Mouse (Mus musculus) WW6 (cell line): ENCODE measurements around the gene Znhit2.
A peak's percentile ranks its signal among the peaks of the same experiment; 100 is the strongest.

Experiments
- DNase-seq: peaks from one replicate; pipeline ENCODE4 v3.0.0-alpha.2; 2013; ENCODE audit warnings: low read depth, low spot score

Znhit2 gene

GRCm38 (mm10) chr19:6071261-6071660 lies 10.3 kb downstream of the Znhit2 start:
- no peak for DNase-seq

DNA sequence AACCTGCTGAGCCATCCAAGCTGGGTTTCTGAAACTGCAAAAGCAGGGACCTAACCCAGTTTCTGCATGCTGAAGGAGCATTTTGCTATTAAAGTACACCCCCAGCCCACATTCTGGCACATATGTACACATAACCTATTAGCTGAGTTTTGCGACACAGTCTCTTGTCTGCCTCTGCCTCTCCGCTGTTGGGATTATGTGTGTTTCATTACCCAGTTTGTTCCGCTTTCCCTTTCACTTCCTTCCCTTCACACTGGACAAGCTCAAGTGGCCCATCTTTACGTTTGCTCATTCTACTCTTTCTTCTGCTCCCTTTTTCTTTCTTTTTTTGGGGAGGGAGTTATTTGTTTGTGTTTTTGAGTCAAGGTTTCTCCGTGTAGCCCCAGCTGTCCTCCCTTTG lies 12.9 kb downstream of the Znhit2 start:
- no peak for DNase-seq

- peak; percentile 72 for DNase-seq
Observed at GRCm38 (mm10) chr19:6076564-6077393, 15.8 kb downstream of the Znhit2 start, which contains the start of gene Vps51. Gene Vps51, minus strand, starts transcription at chr19:6077231.

- DNase-seq = no peak
Observed at GRCm38 (mm10) chr19:6079983-6080480, 19.0 kb downstream of the Znhit2 start, which contains the start of gene Tmem262. Gene Tmem262, plus strand, starts transcription at chr19:6080033.

DNA sequence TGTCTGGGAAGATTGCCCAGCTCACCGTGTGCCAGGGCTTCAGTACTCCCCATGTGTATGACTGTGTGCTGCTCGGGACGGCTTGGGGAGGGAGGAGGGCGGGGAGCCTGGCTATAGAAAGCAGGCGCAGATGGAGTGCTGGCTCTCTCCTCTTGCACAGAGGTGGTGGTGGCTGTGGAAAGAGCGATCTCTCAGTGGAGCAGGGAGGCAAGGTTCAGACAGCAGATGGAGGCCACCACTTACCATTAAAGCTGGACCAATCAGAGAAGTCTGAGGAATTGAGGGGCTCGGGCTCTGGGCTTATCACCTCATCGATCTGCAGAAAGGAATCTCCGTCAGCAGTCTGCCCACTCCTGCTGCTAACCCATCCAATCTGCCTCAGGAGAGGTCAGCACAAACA lies 21.2 kb downstream of the Znhit2 start, which contains the start of gene Gm28374:
Gene Gm28374, minus strand, starts transcription at position 101 of the 400 bp plus-strand sequence.
- no peak for DNase-seq

GRCm38 (mm10) chr19:6084478-6085248 lies 23.7 kb downstream of the Znhit2 start, which contains the start of the genes Zfpl1 and Cdca5:
Gene Zfpl1, minus strand, starts transcription at chr19:6084956.
Gene Cdca5, plus strand, starts transcription at chr19:6084983.
- DNase-seq = peak; percentile 98

- DNase-seq = peak; percentile 65
Observed at GRCm38 (mm10) chr19:6085417-6085879, 24.5 kb downstream of the Znhit2 start.

DNA sequence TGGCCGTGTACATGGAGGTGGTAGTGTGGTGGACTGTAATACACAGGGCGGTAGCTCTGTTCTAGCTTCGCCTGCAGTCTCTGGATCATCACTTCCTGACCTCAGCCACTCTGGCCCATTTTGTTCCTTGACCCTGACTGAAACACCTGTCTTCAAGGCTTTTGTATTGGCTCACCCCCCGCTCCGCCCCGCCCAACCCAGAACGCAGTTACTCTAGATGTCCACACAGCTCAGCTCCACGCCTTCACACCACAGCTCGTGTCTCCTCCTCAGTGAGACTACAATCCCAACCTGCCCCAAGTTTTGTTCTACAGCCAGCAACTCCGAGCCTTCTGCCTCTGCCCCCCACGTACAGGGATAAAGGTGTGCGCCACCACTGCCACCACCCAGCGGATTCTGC lies 27.8 kb downstream of the Znhit2 start:
- no peak for DNase-seq

DNA sequence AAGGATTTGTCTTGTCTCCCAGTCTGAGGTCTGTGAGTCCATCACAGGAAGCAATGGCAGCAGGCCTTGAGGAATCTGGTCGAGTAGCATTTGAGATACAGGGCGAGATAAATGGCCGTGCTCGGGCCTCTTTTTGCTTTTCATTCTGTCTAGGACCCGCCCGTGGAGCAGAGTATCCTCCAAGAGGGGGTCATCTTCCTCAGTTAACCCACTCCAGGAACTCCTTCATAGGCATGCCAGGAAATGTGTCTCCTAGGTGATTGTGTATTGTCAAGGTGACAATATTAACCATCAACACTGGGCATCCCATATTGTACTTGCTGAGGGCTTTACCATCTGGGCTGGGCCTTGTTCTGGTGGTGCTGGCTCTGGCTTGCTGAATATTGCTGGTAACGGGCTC lies 33.1 kb downstream of the Znhit2 start, which contains the start of gene AC131692.1:
Gene AC131692.1, plus strand, starts transcription at position 301 of the 400 bp plus-strand sequence.
- DNase-seq = no peak

DNA sequence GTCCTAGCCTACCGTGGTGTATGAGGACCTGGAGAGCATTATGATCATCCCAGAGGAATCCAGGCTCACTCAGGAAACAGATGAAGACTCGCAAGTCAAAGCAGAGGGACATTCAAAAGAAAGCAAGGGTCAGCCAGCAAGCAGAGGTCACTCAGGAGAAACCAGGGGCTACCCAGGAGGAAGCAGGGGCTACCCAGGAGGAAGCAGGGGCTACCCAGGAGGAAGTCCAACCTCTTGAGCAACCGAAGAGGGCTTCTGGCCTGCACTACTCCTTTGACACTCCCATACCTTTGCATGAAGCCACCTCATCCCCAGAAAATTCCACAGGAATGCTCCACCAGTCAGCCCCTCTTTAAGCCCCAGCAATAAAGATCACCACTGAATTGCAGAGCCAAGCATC lies 36.9 kb downstream of the Znhit2 start:
- no peak for DNase-seq

- DNase-seq = no peak
Observed at GRCm38 (mm10) chr19:6101186-6101585, 40.2 kb downstream of the Znhit2 start.

- DNase-seq = no peak
Observed at GRCm38 (mm10) chr19:6102169-6102853, 41.3 kb downstream of the Znhit2 start.

- DNase-seq = no peak
Observed at GRCm38 (mm10) chr19:6104476-6104875, 43.5 kb downstream of the Znhit2 start.

DNA sequence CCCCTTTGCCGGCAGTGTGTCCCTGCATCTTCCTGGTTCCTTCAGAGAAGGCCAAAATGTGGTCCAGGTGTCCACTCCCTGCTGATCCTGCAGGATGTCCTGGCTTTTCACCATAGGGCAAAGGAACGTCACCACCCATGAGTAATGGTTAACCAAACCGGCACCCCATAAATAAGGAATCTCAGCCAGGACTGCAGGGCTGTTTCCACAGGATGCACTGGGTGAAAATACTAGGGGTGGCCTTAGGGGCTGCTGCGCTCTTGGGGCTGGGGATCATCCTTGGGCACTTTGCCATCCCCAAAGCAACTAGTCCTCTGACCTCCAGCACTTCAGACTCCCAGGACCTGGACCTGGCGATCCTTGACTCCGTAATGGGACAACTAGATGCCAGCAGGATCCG lies 44.6 kb downstream of the Znhit2 start, which contains the start of gene Naaladl1:
Gene Naaladl1, plus strand, starts transcription at position 197 of the 400 bp plus-strand sequence.
- no peak for DNase-seq
